Mouse (Mus musculus) heart, adult 2 months (tissue): Measurements from ENCODE around the gene Gm20517.

Experiments
- CTCF ChIP-seq: fragments of 200-600 bp; IDR thresholded peaks from 2 replicates; pipeline ENCODE4 v1.8.1; 2022; ENCODE audit warnings: antibody characterized with exemption, mild to moderate bottlenecking, moderate library complexity
- POLR2A ChIP-seq: fragments of 200-500 bp; IDR thresholded peaks from 2 replicates; pipeline ENCODE4 v1.6.1; 2011; ENCODE audit warnings: mild to moderate bottlenecking, low read depth, low read length, control low read depth; ENCODE audit not compliant: insufficient read depth

DNA sequence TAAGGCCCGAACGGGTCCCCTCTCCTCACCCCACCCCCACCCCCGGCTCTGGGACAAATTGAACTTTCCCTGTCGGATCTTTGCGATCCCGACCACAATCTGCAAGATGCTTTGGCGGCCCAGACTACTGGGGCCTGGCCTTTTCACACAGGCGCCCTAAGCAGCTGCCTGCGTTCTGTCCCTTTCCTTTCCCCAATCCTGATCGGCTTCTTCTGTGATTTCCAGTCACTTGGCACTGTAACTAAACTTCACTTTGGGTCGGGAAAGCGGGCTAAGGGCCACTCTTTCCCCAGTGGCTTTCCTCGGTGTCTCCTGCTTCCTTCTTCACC lies 17.6 kb upstream of the Gm20517 start:
- TF ChIP-seq POLR2A, result no peak
- TF ChIP-seq CTCF, result no peak
